Mouse (Mus musculus): Measurements from ENCODE around the gene Cux1.

DNA sequence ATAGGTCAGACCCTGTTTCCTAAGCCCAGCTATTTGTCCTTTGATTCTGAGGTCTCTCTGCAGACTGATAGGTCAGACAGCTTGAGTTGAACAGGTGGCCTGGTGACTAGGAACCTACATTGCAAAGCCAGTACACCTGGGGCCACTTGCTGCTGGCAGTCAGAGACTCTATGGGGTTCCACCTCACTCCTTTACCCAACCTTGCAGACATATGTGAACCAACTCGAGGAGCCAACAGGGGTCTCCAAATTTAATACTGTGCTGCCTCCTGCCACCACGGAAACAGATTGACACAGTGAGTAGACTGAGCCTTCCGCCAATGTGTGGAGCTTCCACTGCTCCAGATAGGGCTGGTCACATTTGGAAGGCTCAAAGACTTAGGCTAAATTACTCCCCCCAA lies 78.6 kb downstream of the Cux1 start:
- TF ChIP-seq POLR2A (IDR thresholded peaks at IDR 0.05; ENCODE audit: low read depth, low read length) (no peak), CTCF (conservative IDR thresholded peaks at IDR 0.05; ENCODE audit: insufficient read depth, insufficient read length, low read depth, low read length) (no peak)
